Mouse (Mus musculus) CH12.LX (cell line): Measurements from ENCODE around the gene Phactr1. TPM values are rescaled to one million over a fixed set of nuclear protein-coding genes. Genes with fewer than 3 reads are reported as not detected.

ENCODE experiments used
- DNase-seq: peaks from one replicate; pipeline ENCODE4 v3.0.0-alpha.2; 2013; ENCODE audit errors: extremely low read depth
- H3K27ac ChIP-seq: 2 replicates; pipeline ENCODE4 v1.5.1; 2012; ENCODE audit warnings: low read depth, mild to moderate bottlenecking, control low read depth, moderate library complexity; ENCODE audit not compliant: insufficient read depth
- H3K27me3 ChIP-seq: replicated peaks from 2 replicates; pipeline ENCODE3; 2012; ENCODE audit warnings: inconsistent platforms
- H3K36me3 ChIP-seq, 2 experiments: replicated peaks in 1 of 2; 2 replicates each; pipeline versions ENCODE3 to v1.6.1; 2012; ENCODE audit warnings: inconsistent platforms in 1 of 2, low read length in 1 of 2, mild to moderate bottlenecking in 1 of 2, mixed read lengths in 1 of 2, moderate library complexity in 1 of 2; ENCODE audit not compliant: control insufficient read depth in 1 of 2, insufficient read depth in 1 of 2
- H3K4me1 ChIP-seq, 2 experiments: 2 replicates each; pipeline ENCODE4 v1.6.1; 2012; ENCODE audit warnings: inconsistent platforms in 1 of 2, moderate library complexity in 1 of 2; ENCODE audit not compliant: insufficient read depth in 2 of 2, control insufficient read depth in 1 of 2
- H3K4me2 ChIP-seq: 2 replicates; pipeline ENCODE4 v1.6.1; 2012; ENCODE audit warnings: low read depth, mild to moderate bottlenecking, control low read depth; ENCODE audit not compliant: poor library complexity, insufficient read depth, severe bottlenecking
- H3K4me3 ChIP-seq, 3 experiments: fragments of 150-350 bp in 1 of 3; sonication (generic) in 1 of 3; replicated peaks in 1 of 3; 2 replicates each; pipeline versions ENCODE3 to v1.5.1; 2011 to 2012; ENCODE audit warnings: low read depth in 2 of 3, low read length in 2 of 3, mild to moderate bottlenecking in 2 of 3, moderate library complexity in 2 of 3, control low read depth in 1 of 3, improper control_type of control experiment in 1 of 3, inconsistent platforms in 1 of 3, mixed read lengths in 1 of 3; ENCODE audit not compliant: poor library complexity in 1 of 3
- H3K79me2 ChIP-seq: replicated peaks from 2 replicates; pipeline ENCODE4 v1.6.1; 2012; ENCODE audit warnings: mild to moderate bottlenecking, moderate library complexity; ENCODE audit not compliant: control insufficient read depth, poor library complexity, insufficient read depth, severe bottlenecking; ENCODE audit errors: extremely low read depth
- H3K9ac ChIP-seq: 2 replicates; pipeline ENCODE4 v1.6.1; 2012; ENCODE audit warnings: low read depth, mild to moderate bottlenecking, control low read depth, moderate library complexity; ENCODE audit not compliant: insufficient read depth
- H3K9me3 ChIP-seq: replicated peaks from 2 replicates; pipeline ENCODE3; 2012; ENCODE audit warnings: low read length, inconsistent platforms, mixed read lengths
- CHD2 ChIP-seq: IDR thresholded peaks from 2 replicates; pipeline ENCODE4 v1.6.1; 2011; ENCODE audit warnings: low read length, improper control_type of control experiment
- CTCF ChIP-seq, 2 experiments: IDR thresholded peaks in 1 of 2; conservative IDR thresholded peaks in 1 of 2; 2 replicates each; pipeline ENCODE4 v1.5.1; 2011 to 2012; ENCODE audit warnings: low read depth in 2 of 2, low read length in 2 of 2, improper control_type of control experiment in 1 of 2, inconsistent platforms in 1 of 2, mild to moderate bottlenecking in 1 of 2, moderate library complexity in 1 of 2
- E2F4 ChIP-seq: IDR thresholded peaks from 2 replicates; pipeline ENCODE4 v1.6.1; 2011; ENCODE audit warnings: low read depth, low read length, improper control_type of control experiment; ENCODE audit not compliant: insufficient replicate concordance
- ETS1 ChIP-seq: conservative IDR thresholded peaks from 2 replicates; pipeline ENCODE4 v1.6.1; 2012; ENCODE audit warnings: low read depth, mild to moderate bottlenecking, inconsistent platforms, low read length, improper control_type of control experiment, moderate library complexity
- GABPA ChIP-seq: IDR thresholded peaks from 2 replicates; pipeline ENCODE4 v1.6.1; 2012; ENCODE audit warnings: low read depth, low read length, improper control_type of control experiment, inconsistent platforms; ENCODE audit not compliant: insufficient replicate concordance
- JUN ChIP-seq: IDR thresholded peaks from 2 replicates; pipeline ENCODE4 v1.6.1; 2011; ENCODE audit warnings: low read depth, mild to moderate bottlenecking, low read length, improper control_type of control experiment, moderate library complexity; ENCODE audit not compliant: insufficient read depth
- JUND ChIP-seq: conservative IDR thresholded peaks from 2 replicates; pipeline ENCODE4 v1.6.1; 2011; ENCODE audit warnings: low read depth, low read length, improper control_type of control experiment
- KAT2A ChIP-seq: IDR thresholded peaks from 2 replicates; pipeline ENCODE4 v1.6.1; 2012; ENCODE audit warnings: low read length, improper control_type of control experiment, inconsistent platforms; ENCODE audit not compliant: insufficient replicate concordance
- MAFK ChIP-seq: IDR thresholded peaks from 2 replicates; pipeline ENCODE4 v1.6.1; 2011; ENCODE audit warnings: low read length, improper control_type of control experiment; ENCODE audit not compliant: insufficient replicate concordance
- MAZ ChIP-seq: IDR thresholded peaks from 2 replicates; pipeline ENCODE4 v1.6.1; 2012; ENCODE audit warnings: low read depth, mild to moderate bottlenecking, inconsistent platforms, low read length, improper control_type of control experiment, moderate library complexity
- MEF2A ChIP-seq: IDR thresholded peaks from 2 replicates; pipeline ENCODE4 v1.6.1; 2014; ENCODE audit warnings: low read depth, mild to moderate bottlenecking, inconsistent platforms, low read length, improper control_type of control experiment, borderline replicate concordance
- MXI1 ChIP-seq: IDR thresholded peaks from 2 replicates; pipeline ENCODE4 v1.6.1; 2011; ENCODE audit warnings: mild to moderate bottlenecking, low read depth, low read length, improper control_type of control experiment
- POLR2A ChIP-seq: IDR thresholded peaks from 2 replicates; pipeline ENCODE4 v1.6.1; 2011; ENCODE audit warnings: low read depth, mild to moderate bottlenecking, improper control_type of control experiment, low read length
- RCOR1 ChIP-seq: conservative IDR thresholded peaks from 2 replicates; pipeline ENCODE4 v1.6.1; 2012; ENCODE audit warnings: low read depth, mild to moderate bottlenecking, inconsistent platforms, low read length, improper control_type of control experiment
- SIN3A ChIP-seq: IDR thresholded peaks from 2 replicates; pipeline ENCODE4 v1.6.1; 2012; ENCODE audit warnings: low read length, improper control_type of control experiment, inconsistent platforms
- TBP ChIP-seq: conservative IDR thresholded peaks from 2 replicates; pipeline ENCODE4 v1.6.1; 2011; ENCODE audit warnings: low read depth, low read length, improper control_type of control experiment
- UBTF ChIP-seq: IDR thresholded peaks from 2 replicates; pipeline ENCODE4 v1.6.1; 2012; ENCODE audit warnings: low read depth, mild to moderate bottlenecking, inconsistent platforms, low read length, improper control_type of control experiment, moderate library complexity
- USF1 ChIP-seq: IDR thresholded peaks from 2 replicates; pipeline ENCODE4 v1.6.1; 2014; ENCODE audit warnings: low read depth, mild to moderate bottlenecking, inconsistent platforms, low read length, improper control_type of control experiment
- USF2 ChIP-seq: conservative IDR thresholded peaks from 2 replicates; pipeline ENCODE4 v1.6.1; 2011; ENCODE audit warnings: low read depth, low read length, improper control_type of control experiment
- dilution Hi-C: fragments of 300-500 bp; cut with MboI; formaldehyde crosslinking; loops from 2 replicates; pipeline ENCODE4 v1.14.3; 2020; ENCODE audit warnings: low sequenced_read_pairs; ENCODE audit not compliant: extremely low pct_unique_long_range_greater_than_20kb, extremely low pct_ligation_motif_present
- in situ Hi-C: fragments of 300-500 bp; cut with MboI; formaldehyde crosslinking; loops from 3 replicates; pipeline ENCODE4 v1.14.3; 2019; ENCODE audit warnings: low sequenced_read_pairs, low pct_ligation_motif_present, low pct_unique_long_range_greater_than_20kb, mixed read lengths
- polyA plus RNA-seq: library from polyadenylated mRNA; unstranded; fragments of >175 nt; gene quantifications from 2 replicates; pipeline ENCODE4 v1.2.1, GENCODE M21; 2012; ENCODE audit warnings: low read depth; ENCODE audit not compliant: insufficient read length
- total RNA-seq, 2 experiments: library from RNA; depleted of rRNA; stranded (reverse); fragments of 300-350 nt in 1 of 2; fragments of >200 nt in 1 of 2; gene quantifications; 2 replicates each; pipeline ENCODE4 v1.2.3; 2012 to 2014

Gene Phactr1
- total and polyA plus RNA-seq, 3 experiments, result 2.0 to 6.1 (median 3.1) TPM

- Histone ChIP-seq H3K36me3 (no peaks in the 10 kb centered on the region), H3K4me1 (peaks cover 0 to 5% of the 10 kb centered on the region in 2 experiments; a peak in 1 of 4 replicates), H3K4me3 (no peak overlapping the region), H3K9ac (no peak overlapping the region)
- dilution Hi-C loops, result no loop called here
- DNase-seq, result no peak
- TF ChIP-seq TBP, result no peak
- TF ChIP-seq KAT2A, result no peak
- no peak for TF ChIP-seq CHD2
- TF ChIP-seq E2F4, result no peak
- TF ChIP-seq UBTF, result no peak
- TF ChIP-seq MAFK, result no peak
- TF ChIP-seq, all 38 proteins: peak for 0
- Histone ChIP-seq H3K4me2 (no peak overlapping the region), H3K27ac (no peak overlapping the region), H3K27me3 (no peaks in the 10 kb centered on the region), H3K9me3 (peaks cover 4% of the 10 kb centered on the region), H3K79me2 (no peaks in the 10 kb centered on the region)
- in situ Hi-C loops, result no loop called here
Measured at GRCm38 (mm10) chr13:42994276-42994675, 313.9 kb downstream of the Phactr1 start.

GRCm38 (mm10) chr13:42996188-42996587, 315.8 kb downstream of the Phactr1 start:
- no peak overlapping the region for H3K4me2 ChIP-seq
- TF ChIP-seq USF2, result no peak
- TF ChIP-seq MAZ, result no peak
- TF ChIP-seq RCOR1, result no peak
- no peak for TF ChIP-seq JUN
- TF ChIP-seq MEF2A, result no peak
- TF ChIP-seq TBP, result no peak
- no peak for TF ChIP-seq USF1
- no peak for TF ChIP-seq ETS1
- no peak for TF ChIP-seq POLR2A
- no peak for TF ChIP-seq CHD2
- no peak for TF ChIP-seq JUND
- no peak for TF ChIP-seq CTCF (conservative IDR thresholded peaks at IDR 0.05 in 1 of 2, IDR thresholded peaks at IDR 0.05 in 1 of 2; ENCODE audit: low read depth in 2 of 2, low read length in 2 of 2)
- TF ChIP-seq SIN3A, result no peak
- TF ChIP-seq GABPA, result no peak
- no peak for TF ChIP-seq MXI1
- TF ChIP-seq, all 38 proteins: peak for 0
- no peak overlapping the region for H3K27ac ChIP-seq
- H3K9me3 ChIP-seq, result peaks cover 4% of the 10 kb centered on the region
- H3K36me3 ChIP-seq, result no peaks in the 10 kb centered on the region
- dilution Hi-C loops, result no loop called here
- H3K27me3 ChIP-seq, result no peaks in the 10 kb centered on the region
- H3K4me3 ChIP-seq, result no peak overlapping the region
- peaks cover 0 to 5% of the 10 kb centered on the region in 2 experiments; a peak in 1 of 4 replicates for H3K4me1 ChIP-seq
- DNase-seq, result no peak
- H3K79me2 ChIP-seq, result no peaks in the 10 kb centered on the region
- no peak overlapping the region for H3K9ac ChIP-seq
- in situ Hi-C loops, result no loop called here
